Mouse (Mus musculus) kidney, adult 2 months (tissue): ENCODE measurements around the gene Mocs2. TPM values are rescaled to one million over a fixed set of nuclear protein-coding genes. Genes with fewer than 3 reads are reported as not detected.

Source experiments
- DNase-seq: peaks from one replicate; pipeline ENCODE4 v3.0.0; 2021
- H3K27ac ChIP-seq: fragments of 200-500 bp; 2 replicates; pipeline ENCODE4 v1.5.1; 2012; ENCODE audit warnings: low read depth, low read length, control low read depth, inconsistent platforms; ENCODE audit not compliant: insufficient read depth
- H3K27me3 ChIP-seq: fragments of 200-500 bp; replicated peaks from 2 replicates; pipeline ENCODE4 v1.6.1; 2012; ENCODE audit warnings: mild to moderate bottlenecking, moderate library complexity, low read length, inconsistent platforms; ENCODE audit not compliant: control insufficient read depth, insufficient read depth
- H3K36me3 ChIP-seq: fragments of 200-500 bp; 2 replicates; pipeline ENCODE4 v1.6.1; 2012; ENCODE audit warnings: mild to moderate bottlenecking, moderate library complexity, low read length, inconsistent platforms; ENCODE audit not compliant: control insufficient read depth, insufficient read depth
- H3K4me1 ChIP-seq: fragments of 200-500 bp; 2 replicates; pipeline ENCODE4 v1.6.1; 2011; ENCODE audit warnings: low read length; ENCODE audit not compliant: control insufficient read depth, insufficient read depth
- H3K4me3 ChIP-seq: fragments of 200-500 bp; 2 replicates; pipeline ENCODE4 v1.5.1; 2011; ENCODE audit warnings: mild to moderate bottlenecking, low read depth, low read length, control low read depth; ENCODE audit not compliant: insufficient read depth
- CTCF ChIP-seq: fragments of 200-500 bp; conservative IDR thresholded peaks from 2 replicates; pipeline ENCODE4 v1.5.1; 2011; ENCODE audit warnings: low read depth, mild to moderate bottlenecking, control low read depth, low read length, moderate library complexity, mixed read lengths; ENCODE audit not compliant: insufficient read depth, insufficient read length
- POLR2A ChIP-seq: fragments of 200-500 bp; IDR thresholded peaks from one replicate; pipeline ENCODE4 v1.6.1; 2011; ENCODE audit warnings: low read depth, low read length, control low read depth
- WGBS: fragments of 180-500 bp; shearing (Covaris S2); methylation state at CpG from one replicate; pipeline ENCODE4 v1.1.7; 2018; 5-methylcytosine and 5-hydroxymethylcytosine counted together
- polyA plus RNA-seq: library from polyadenylated mRNA; depleted of rRNA; stranded (reverse); fragments of >200 nt; gene quantifications from 2 replicates; pipeline ENCODE4 v1.2.3, GENCODE M21; 2012

The Mocs2 gene
- polyA plus RNA-seq, 1 experiment: 53.4 TPM

DNA sequence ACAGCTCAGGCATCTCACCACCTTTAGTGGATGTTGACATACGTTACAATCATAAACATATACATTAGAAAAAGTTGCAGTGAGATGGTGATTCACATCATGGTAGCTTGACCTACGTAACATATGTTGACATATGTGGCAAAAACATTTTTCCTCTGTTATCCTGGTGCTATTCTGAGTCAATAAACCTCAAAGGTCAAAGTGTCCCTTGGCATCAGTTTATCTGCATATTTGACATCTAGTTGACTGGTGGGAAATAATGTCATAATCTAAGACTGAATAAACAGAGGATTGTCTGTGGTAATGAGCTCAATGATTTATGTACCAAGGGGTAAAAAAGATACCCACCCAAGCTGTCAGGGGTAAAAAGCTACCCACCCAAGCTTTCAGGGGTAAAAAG lies 35.1 kb downstream of the Mocs2 start:
- no peak for DNase-seq
- Histone ChIP-seq H3K4me3 (no peak overlapping the region), H3K36me3 (no peaks in the 10 kb centered on the region), H3K27ac (no peak overlapping the region), H3K27me3 (no peaks in the 10 kb centered on the region), H3K4me1 (peaks cover 4% of the 10 kb centered on the region)
- WGBS: 94% methylated on average over 2 of the region's 2 CpGs
- no peak for TF ChIP-seq POLR2A
- TF ChIP-seq CTCF: no peak

DNA sequence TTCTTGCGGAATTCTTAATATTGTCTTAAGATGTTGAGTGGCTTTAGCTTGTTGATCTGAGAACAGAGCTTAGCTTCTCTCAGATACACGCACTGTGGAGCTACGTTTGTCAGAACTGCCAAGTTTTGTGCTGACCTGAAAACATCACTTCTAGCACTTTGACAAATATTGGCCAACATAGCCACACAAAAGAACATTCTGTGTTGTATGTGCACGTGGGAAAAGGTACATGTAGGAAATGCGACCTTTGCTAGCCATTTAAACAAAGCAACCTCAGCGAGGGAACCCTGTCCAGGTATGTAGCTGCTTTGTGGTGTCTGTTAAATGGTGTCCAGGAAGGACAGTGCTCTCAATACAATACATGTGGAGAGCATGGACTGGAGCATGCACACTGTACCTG lies 36.0 kb downstream of the Mocs2 start:
- no peak for DNase-seq
- TF ChIP-seq POLR2A (no peak), CTCF (no peak)
- no peaks in the 10 kb centered on the region for H3K27me3 ChIP-seq
- no peak overlapping the region for H3K27ac ChIP-seq
- H3K36me3 ChIP-seq: no peaks in the 10 kb centered on the region
- WGBS: 94% methylated on average over 6 of the region's 6 CpGs
- H3K4me3 ChIP-seq: no peak overlapping the region
- peaks cover 4% of the 10 kb centered on the region for H3K4me1 ChIP-seq

DNA sequence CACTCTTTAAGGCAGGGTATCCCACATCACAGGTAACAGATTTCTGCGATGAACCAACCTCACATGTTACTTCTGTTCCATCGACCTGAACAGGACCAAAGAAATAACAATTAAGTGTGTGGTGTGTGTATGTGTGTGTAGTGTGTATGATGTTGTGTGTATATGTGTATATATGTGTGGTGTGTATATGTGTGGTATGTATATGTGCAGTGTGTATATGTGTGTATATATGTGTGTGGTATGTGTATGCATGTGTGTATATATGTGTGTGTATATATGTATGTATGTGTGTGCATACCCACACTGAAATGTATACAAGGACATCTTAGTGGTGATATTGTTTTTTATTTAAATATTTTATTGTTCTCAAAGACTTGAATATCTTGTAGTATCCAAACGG lies 36.4 kb downstream of the Mocs2 start:
- H3K36me3 ChIP-seq: no peaks in the 10 kb centered on the region
- TF ChIP-seq CTCF (no peak), POLR2A (no peak)
- H3K27ac ChIP-seq: no peak overlapping the region
- DNase-seq: no peak
- peaks cover 4% of the 10 kb centered on the region for H3K4me1 ChIP-seq
- WGBS: 96% methylated on average over 3 of the region's 3 CpGs
- H3K27me3 ChIP-seq: no peaks in the 10 kb centered on the region
- no peak overlapping the region for H3K4me3 ChIP-seq

- DNase-seq: no peak
- peaks cover 4% of the 10 kb centered on the region for H3K4me1 ChIP-seq
- H3K36me3 ChIP-seq: no peaks in the 10 kb centered on the region
Observed at GRCm38 (mm10) chr13:114855573-114856268, 37.7 kb downstream of the Mocs2 start.

DNA sequence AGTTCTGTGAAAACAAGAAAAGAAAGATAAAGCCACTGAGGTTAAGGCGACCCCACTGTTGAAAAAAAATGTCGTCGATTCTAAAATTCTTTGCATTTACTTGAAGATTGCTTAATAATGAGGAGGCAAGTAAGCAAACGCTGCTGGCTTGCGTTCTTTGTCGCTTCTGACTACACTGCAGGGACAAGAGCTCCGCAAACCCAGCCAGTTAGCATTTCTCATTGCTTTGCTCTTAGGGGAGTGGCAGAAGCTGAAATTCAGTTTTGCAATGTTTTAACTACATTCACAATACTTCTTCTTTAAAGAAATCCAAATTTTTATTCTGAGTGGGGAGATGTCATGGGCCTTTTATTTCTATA lies 38.2 kb downstream of the Mocs2 start:
- peaks cover 4% of the 10 kb centered on the region for H3K4me1 ChIP-seq
- no peak overlapping the region for H3K27ac ChIP-seq
- no peak for TF ChIP-seq CTCF
- no peaks in the 10 kb centered on the region for H3K27me3 ChIP-seq
- H3K4me3 ChIP-seq: no peak overlapping the region
- no peaks in the 10 kb centered on the region for H3K36me3 ChIP-seq
- 68% methylated on average over 7 of the region's 7 CpGs for WGBS
- no peak for DNase-seq

More at GRCm38 (mm10) chr13:114855573-114856268, 37.7 kb downstream of the Mocs2 start:
- Histone ChIP-seq H3K4me3 (no peak overlapping the region), H3K27ac (no peak overlapping the region), H3K27me3 (no peaks in the 10 kb centered on the region)
- 39% methylated on average over 15 of the region's 15 CpGs for WGBS
- no peak for TF ChIP-seq POLR2A
- no peak for TF ChIP-seq CTCF

DNA sequence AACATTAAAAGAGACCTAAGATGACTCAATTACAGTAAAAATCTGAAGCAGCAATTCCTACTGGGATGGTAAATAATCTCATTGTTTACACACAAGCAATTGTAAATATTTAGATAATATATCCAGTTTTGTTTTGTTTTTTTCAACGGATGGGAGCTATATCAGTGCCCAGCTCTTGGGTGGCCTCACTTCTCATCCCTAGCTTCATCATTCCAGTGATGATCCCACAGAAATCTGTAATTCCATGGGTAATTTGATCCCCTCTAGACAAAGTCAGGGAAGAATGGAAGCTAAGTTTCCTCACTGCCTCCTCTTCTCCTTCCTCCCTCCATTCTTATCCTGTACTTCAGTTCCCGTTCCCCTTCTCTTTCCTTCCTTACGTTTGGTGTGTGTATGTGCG lies 39.5 kb downstream of the Mocs2 start:
- no peak for DNase-seq
- 92% methylated on average over 4 of the region's 4 CpGs for WGBS
- TF ChIP-seq CTCF (no peak), POLR2A (no peak)
- H3K36me3 ChIP-seq: no peaks in the 10 kb centered on the region
- peaks cover 4% of the 10 kb centered on the region for H3K4me1 ChIP-seq
- no peak overlapping the region for H3K4me3 ChIP-seq
- H3K27me3 ChIP-seq: no peaks in the 10 kb centered on the region
- H3K27ac ChIP-seq: no peak overlapping the region

- DNase-seq: no peak
- no peak for TF ChIP-seq POLR2A
- no peak for TF ChIP-seq CTCF
- WGBS: 94% methylated on average over 6 of the region's 6 CpGs
- H3K36me3 ChIP-seq: no peaks in the 10 kb centered on the region
- no peak overlapping the region for H3K4me3 ChIP-seq
- H3K4me1 ChIP-seq: no peaks in the 10 kb centered on the region
- no peaks in the 10 kb centered on the region for H3K27me3 ChIP-seq
- H3K27ac ChIP-seq: no peak overlapping the region
Observed at GRCm38 (mm10) chr13:114874738-114875137, 56.7 kb downstream of the Mocs2 start.
